Mouse (Mus musculus) hindbrain, embryonic 14.5 days (tissue): Measurements from ENCODE around the gene Ccm2. TPM values are rescaled to one million over a fixed set of nuclear protein-coding genes. Genes with fewer than 3 reads are reported as not detected.
"Not testable (repeated sequence)": the region's sequence is repeated elsewhere in the genome, so short reads cannot be mapped to it uniquely, and the experiment has no call there.

Experiments
- ATAC-seq: fragments of 200-750 bp; cut with Nextera tagmentation; 2 replicates; pipeline ENCODE4 v1.8.0; 2017; ENCODE audit warnings: moderate number of reproducible peaks, mild to moderate bottlenecking, moderate TSS enrichment, moderate library complexity; ENCODE audit not compliant: low FRiP score
- DNase-seq: peaks from one replicate; pipeline ENCODE4 v3.0.0-alpha.2; 2015; ENCODE audit warnings: low spot score
- H3K27ac ChIP-seq: fragments of 300-500 bp; sonication (generic); 2 replicates; pipeline ENCODE4 v1.5.1; 2014; ENCODE audit warnings: mild to moderate bottlenecking, moderate library complexity
- H3K27me3 ChIP-seq: fragments of 300-500 bp; sonication (generic); 2 replicates; pipeline ENCODE4 v1.6.1; 2014; ENCODE audit warnings: mild to moderate bottlenecking, low read length, mixed read lengths; ENCODE audit not compliant: control insufficient read depth, insufficient read depth
- H3K36me3 ChIP-seq: fragments of 300-500 bp; sonication (generic); replicated peaks from 2 replicates; pipeline ENCODE4 v1.6.1; 2014; ENCODE audit not compliant: control insufficient read depth, insufficient read depth
- H3K4me1 ChIP-seq: fragments of 300-500 bp; sonication (generic); replicated peaks from 2 replicates; pipeline ENCODE4 v1.6.1; 2014; ENCODE audit warnings: antibody characterized with exemption, low read length, mixed read lengths; ENCODE audit not compliant: control insufficient read depth, insufficient read depth
- H3K4me2 ChIP-seq: fragments of 300-500 bp; sonication (generic); replicated peaks from 2 replicates; pipeline ENCODE4 v1.6.1; 2014; ENCODE audit warnings: mild to moderate bottlenecking, moderate library complexity
- H3K4me3 ChIP-seq: fragments of 300-500 bp; sonication (generic); replicated peaks from 2 replicates; pipeline ENCODE4 v1.5.1; 2014; ENCODE audit warnings: mild to moderate bottlenecking, low read length
- H3K9ac ChIP-seq: fragments of 300-500 bp; sonication (generic); 2 replicates; pipeline ENCODE4 v1.6.1; 2014
- H3K9me3 ChIP-seq: fragments of 300-500 bp; sonication (generic); 2 replicates; pipeline ENCODE4 v1.6.1; 2016; ENCODE audit warnings: low read length; ENCODE audit not compliant: control insufficient read depth
- WGBS: fragments of 180-500 bp; shearing (Covaris S2); extraction: QIAGEN DNeasy Blood & Tissue Kit; methylation state at CpG from one replicate; pipeline ENCODE4 v1.1.7; 2014; 5-methylcytosine and 5-hydroxymethylcytosine counted together
- polyA plus RNA-seq: library from polyadenylated mRNA; unstranded; fragments of >200 nt; fragmentation: Nextera tagmentation; extraction: Ambion mirVana; gene quantifications from 2 replicates; pipeline ENCODE4 v1.2.1, GENCODE M21; 2014

Ccm2 gene
- polyA plus RNA-seq, 1 experiment from 2014 or later: 89.4 TPM

- peaks cover 15% of the 10 kb centered on the region for H3K36me3 ChIP-seq
- no peak within 1 kb of the TSS for H3K27ac ChIP-seq
- ATAC-seq (no peak), DNase-seq (no peak)
- H3K9ac ChIP-seq: no peak within 1 kb of the TSS
- 83% methylated on average over 7 of the region's 7 CpGs for WGBS
- H3K9me3 ChIP-seq: no peaks in the 10 kb centered on the region
- no peak within 1 kb of the TSS for H3K4me3 ChIP-seq
- no peaks in the 10 kb centered on the region for H3K27me3 ChIP-seq
- no peaks in the 10 kb centered on the region for H3K4me1 ChIP-seq
- no peak within 1 kb of the TSS for H3K4me2 ChIP-seq
Observed at GRCm38 (mm10) chr11:6520507-6521173, 26.0 kb upstream of the Ccm2 start, which contains the start of gene Myo1g. Myo1g (minus strand) TSS chr11:6520965.

- Histone ChIP-seq H3K27ac (no peak overlapping the region), H3K9ac (no peak overlapping the region), H3K9me3 (no peaks in the 10 kb centered on the region), H3K27me3 (no peaks in the 10 kb centered on the region), H3K4me3 (no peak overlapping the region), H3K4me2 (no peak overlapping the region), H3K36me3 (peaks cover 26% of the 10 kb centered on the region), H3K4me1 (peaks cover 9% of the 10 kb centered on the region)
- no peak for ATAC-seq
- 69% methylated on average over 9 of the region's 9 CpGs for WGBS
- no peak for DNase-seq
Observed at GRCm38 (mm10) chr11:6522782-6523525, 23.7 kb upstream of the Ccm2 start.

- peaks cover 26% of the 10 kb centered on the region for H3K36me3 ChIP-seq
- no peaks in the 10 kb centered on the region for H3K9me3 ChIP-seq
- no peak overlapping the region for H3K4me3 ChIP-seq
- H3K4me2 ChIP-seq: no peak overlapping the region
- 68% methylated on average over 1 of the region's 1 CpGs for WGBS
- no peak overlapping the region for H3K9ac ChIP-seq
- ATAC-seq (no peak), DNase-seq (no peak)
- peaks cover 9% of the 10 kb centered on the region for H3K4me1 ChIP-seq
- H3K27ac ChIP-seq: no peak overlapping the region
- no peaks in the 10 kb centered on the region for H3K27me3 ChIP-seq
Observed at GRCm38 (mm10) chr11:6523662-6524088, 23.0 kb upstream of the Ccm2 start.

DNA sequence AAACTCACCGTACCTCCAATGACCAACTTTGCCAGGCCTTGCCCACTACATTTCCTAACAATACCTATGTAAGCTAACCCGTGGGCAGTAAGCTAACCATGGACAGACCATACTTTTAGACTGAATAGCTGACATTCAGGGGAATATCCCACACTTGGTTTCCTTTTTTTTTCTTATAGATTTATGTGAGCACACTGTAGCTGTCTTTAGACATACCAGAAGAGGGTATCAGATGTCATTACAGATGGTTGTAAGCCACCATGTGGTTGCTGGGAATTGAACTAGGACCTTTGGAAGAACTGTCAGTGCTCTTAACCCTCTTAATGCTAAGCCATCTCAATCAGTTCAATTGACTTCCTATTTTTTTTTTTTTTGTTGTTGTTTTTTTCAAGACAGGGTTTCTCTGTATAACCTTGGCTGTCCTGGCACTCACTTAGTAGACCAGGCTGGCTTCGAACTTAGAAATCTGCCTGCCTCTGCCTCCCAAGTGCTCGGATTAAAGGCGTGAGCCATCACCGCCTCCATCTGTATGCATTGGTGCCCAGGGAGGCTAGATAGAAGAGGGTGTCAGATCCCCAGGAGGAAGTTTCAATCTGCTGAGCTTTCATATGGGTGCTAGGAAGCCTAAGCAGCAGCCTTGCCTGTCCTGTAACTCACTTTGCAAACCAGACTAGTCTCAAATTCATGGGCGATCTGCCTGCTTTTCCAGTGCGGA, 22.4 kb upstream of the Ccm2 start:
- no peak overlapping the region for H3K4me2 ChIP-seq
- no peaks in the 10 kb centered on the region for H3K9me3 ChIP-seq
- no peak overlapping the region for H3K9ac ChIP-seq
- no peak for DNase-seq
- 89% methylated on average over 8 of the region's 8 CpGs for WGBS
- no peaks in the 10 kb centered on the region for H3K27me3 ChIP-seq
- H3K27ac ChIP-seq: no peak overlapping the region
- H3K4me1 ChIP-seq: peaks cover 9% of the 10 kb centered on the region
- no peak overlapping the region for H3K4me3 ChIP-seq
- ATAC-seq: no peak
- H3K36me3 ChIP-seq: peaks cover 26% of the 10 kb centered on the region

GRCm38 (mm10) chr11:6524880-6525238, 21.8 kb upstream of the Ccm2 start:
- Histone ChIP-seq H3K36me3 (peaks cover 26% of the 10 kb centered on the region), H3K4me3 (no peak overlapping the region), H3K4me1 (peaks cover 9% of the 10 kb centered on the region), H3K4me2 (no peak overlapping the region), H3K27ac (no peak overlapping the region), H3K27me3 (no peaks in the 10 kb centered on the region), H3K9me3 (no peaks in the 10 kb centered on the region), H3K9ac (no peak overlapping the region)
- WGBS: 95% methylated on average over 4 of the region's 4 CpGs
- no peak for DNase-seq
- ATAC-seq: no peak

DNA sequence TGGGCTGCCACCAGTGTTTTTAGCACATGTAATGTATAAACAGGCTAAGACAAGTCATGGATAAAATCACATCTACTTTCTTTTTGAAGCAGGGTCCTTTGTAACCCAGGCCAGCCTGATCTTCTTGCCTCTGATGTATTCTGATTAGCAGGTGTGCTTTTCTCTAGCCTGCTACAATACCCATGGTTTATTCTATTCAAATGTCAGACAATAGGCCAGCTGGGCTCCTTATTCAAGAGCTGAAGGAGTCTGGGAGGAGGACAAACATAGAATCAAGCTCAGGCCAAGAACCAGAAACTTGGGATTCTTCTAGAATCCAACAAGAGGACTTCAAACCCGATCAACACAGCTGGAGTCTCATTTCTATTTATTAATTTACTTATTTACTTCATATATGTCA, 21.4 kb upstream of the Ccm2 start:
- H3K9ac ChIP-seq: no peak overlapping the region
- H3K27ac ChIP-seq: no peak overlapping the region
- no peak for ATAC-seq
- peaks cover 9% of the 10 kb centered on the region for H3K4me1 ChIP-seq
- H3K9me3 ChIP-seq: no peaks in the 10 kb centered on the region
- H3K4me3 ChIP-seq: no peak overlapping the region
- no peak overlapping the region for H3K4me2 ChIP-seq
- H3K36me3 ChIP-seq: peaks cover 26% of the 10 kb centered on the region
- 69% methylated on average over 1 of the region's 1 CpGs for WGBS
- no peak for DNase-seq
- no peaks in the 10 kb centered on the region for H3K27me3 ChIP-seq

GRCm38 (mm10) chr11:6526526-6527255, 20.0 kb upstream of the Ccm2 start:
- Histone ChIP-seq H3K36me3 (peaks cover 26% of the 10 kb centered on the region), H3K4me2 (peak overlapping the region; percentile 64), H3K9ac (peak overlapping the region; percentile 66; the same call in 1 of the 2 replicates), H3K4me3 (peak overlapping the region; percentile 52; the same call in 1 of the 2 replicates)
- not testable (repeated sequence) for ATAC-seq, H3K27me3 ChIP-seq, DNase-seq, H3K27ac ChIP-seq, H3K4me1 ChIP-seq, H3K9me3 ChIP-seq
- 85% methylated on average over 12 of the region's 16 CpGs for WGBS

- H3K36me3 ChIP-seq: peaks cover 26% of the 10 kb centered on the region
- DNase-seq: no peak
- H3K4me1 ChIP-seq: peaks cover 9% of the 10 kb centered on the region
- peak overlapping the region; percentile 69 for H3K27ac ChIP-seq
- peak; percentile 13; the same call in 1 of the 2 replicates for ATAC-seq
- no peaks in the 10 kb centered on the region for H3K27me3 ChIP-seq
- H3K4me3 ChIP-seq: peak overlapping the region; percentile 52
- 19% methylated on average over 10 of the region's 10 CpGs for WGBS
- peak overlapping the region; percentile 66 for H3K9ac ChIP-seq
- H3K9me3 ChIP-seq: no peaks in the 10 kb centered on the region
- peak overlapping the region; percentile 64 for H3K4me2 ChIP-seq
Observed at GRCm38 (mm10) chr11:6527256-6528185, 19.2 kb upstream of the Ccm2 start.
